Mouse (Mus musculus) central nervous system, embryonic 14 days (tissue): ENCODE measurements around the gene Olfr747. TPM values are rescaled to one million over a fixed set of nuclear protein-coding genes. Genes with fewer than 3 reads are reported as not detected.

Experiments
- polyA plus RNA-seq: library from polyadenylated mRNA; depleted of rRNA; stranded (reverse); fragments of >200 nt; gene quantifications from 2 replicates; pipeline ENCODE4 v1.2.3, GENCODE M21; 2012; rRNA removed

The Olfr747 gene
- polyA plus RNA-seq, result not detected in 2 replicates

GRCm38 (mm10) chr14:50693106-50693505 is at the start of gene Olfr747:
Gene Olfr747 (minus strand): TSS chr14:50693206.

GRCm38 (mm10) chr14:50707073-50707472 is 14.1 kb upstream of the Olfr747 start, which contains the start of gene Olfr748:
Gene Olfr748 (plus strand): TSS chr14:50707373.

DNA sequence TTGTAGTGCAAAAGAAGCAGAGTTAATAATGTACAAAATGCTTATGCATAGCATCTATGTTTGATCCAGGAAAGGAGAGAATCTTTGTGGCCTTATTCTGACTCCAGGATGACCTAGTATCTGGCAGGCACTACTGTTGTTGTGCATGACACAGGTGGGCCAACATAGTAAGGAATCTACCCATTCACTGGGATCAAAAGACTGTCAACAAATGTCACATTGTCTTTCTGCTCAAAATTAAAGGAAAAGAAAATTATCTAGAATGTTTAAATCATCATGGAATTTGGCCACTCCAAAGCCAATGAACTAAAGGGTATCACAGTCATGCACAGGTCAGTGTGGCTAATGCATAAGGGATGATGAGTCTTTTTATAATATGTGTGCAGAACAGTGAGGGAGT is 46.2 kb downstream of the Olfr747 start, which contains the start of gene Olfr746:
TSS of gene Olfr746 (plus strand) at position 301 of the 400 bp plus-strand sequence.

DNA sequence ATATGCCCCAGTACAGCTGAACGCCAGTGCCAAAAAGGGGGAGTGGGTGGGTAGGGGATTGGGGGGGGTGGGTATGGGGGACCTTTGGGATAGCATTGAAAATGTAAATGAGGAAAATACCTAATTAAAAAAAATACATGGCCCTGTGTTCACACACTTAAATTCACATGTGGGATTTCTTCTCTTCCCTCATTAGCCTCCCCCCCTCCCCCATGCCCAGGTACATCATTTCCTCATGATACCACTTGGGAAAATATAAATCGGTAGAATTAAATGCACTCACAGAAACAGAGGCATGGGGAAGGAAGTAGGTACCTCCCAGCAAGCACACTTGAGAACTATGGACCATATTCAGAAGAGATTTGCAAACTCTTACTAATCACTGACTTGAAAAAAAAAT is 53.9 kb downstream of the Olfr747 start, which contains the start of gene Olfr745:
TSS of gene Olfr745 (plus strand) at position 301 of the 400 bp plus-strand sequence.

Other genes with a start within 250 kb of the Olfr747 start
- not detected in 2 replicates for gene Olfr740, start 247.7 kb downstream of the Olfr747 start, polyA plus RNA-seq
- gene Olfr741, start 220.5 kb downstream of the Olfr747 start, polyA plus RNA-seq, result not detected in 2 replicates
- not detected in 2 replicates for gene Olfr742, start 189.6 kb downstream of the Olfr747 start, polyA plus RNA-seq
- not detected in 2 replicates for gene Olfr743, start 171.4 kb downstream of the Olfr747 start, polyA plus RNA-seq
- gene Olfr744, start 78.3 kb downstream of the Olfr747 start, polyA plus RNA-seq, result not detected in 2 replicates
- not detected in 2 replicates for gene Olfr745, start 53.8 kb downstream of the Olfr747 start, polyA plus RNA-seq
- gene Olfr746, start 46.1 kb downstream of the Olfr747 start, polyA plus RNA-seq, result not detected in 2 replicates
- not detected in 2 replicates for gene Olfr748, start 14.2 kb upstream of the Olfr747 start, polyA plus RNA-seq
- gene Olfr749, start 51.9 kb upstream of the Olfr747 start, polyA plus RNA-seq, result not detected in 2 replicates
- 103 and 110 TPM in 2 replicates for gene Ttc5, start 92.3 kb upstream of the Olfr747 start, polyA plus RNA-seq
- gene Ccnb1ip1, start 114.5 kb upstream of the Olfr747 start, polyA plus RNA-seq, result 0.04 and 0.08 TPM in 2 replicates
- 81.9 and 85.9 TPM in 2 replicates for gene Parp2, start 114.6 kb upstream of the Olfr747 start, polyA plus RNA-seq
- 4.2 and 6.1 TPM in 2 replicates for gene Tep1, start 177.4 kb upstream of the Olfr747 start, polyA plus RNA-seq
- 0.79 and 1.2 TPM in 2 replicates for gene Klhl33, start 204.3 kb upstream of the Olfr747 start, polyA plus RNA-seq
- gene Osgep, start 231.7 kb upstream of the Olfr747 start, polyA plus RNA-seq, result 122 and 139 TPM in 2 replicates
- 167 and 214 TPM in 2 replicates for gene Apex1, start 231.8 kb upstream of the Olfr747 start, polyA plus RNA-seq
- 129 and 137 TPM in 2 replicates for gene Pip4p1, start 237.7 kb upstream of the Olfr747 start, polyA plus RNA-seq
- 22.1 and 24.5 TPM in 2 replicates for gene Pnp, start 237.9 kb upstream of the Olfr747 start, polyA plus RNA-seq